Mouse (Mus musculus): ENCODE measurements around the gene Fam172a. TPM values are rescaled to one million over a fixed set of nuclear protein-coding genes. Genes with fewer than 3 reads are reported as not detected.

Gene Fam172a
- polyA plus RNA-seq, 1 experiment from 2014 or later: 18.8 TPM

GRCm38 (mm10) chr13:77843017-77843654 is 141.3 kb downstream of the Fam172a start:
- Histone ChIP-seq H3K36me3 (ENCODE audit: control insufficient read depth, insufficient read depth, low read length) (no peaks in the 10 kb centered on the region), H3K27me3 (ENCODE audit: control insufficient read depth, insufficient read depth, low read length) (no peaks in the 10 kb centered on the region), H3K9me3 (replicated peaks; ENCODE audit: control insufficient read depth, low read length) (no peaks in the 10 kb centered on the region), H3K27ac (ENCODE audit: low read depth, low read length) (no peak overlapping the region), H3K9ac (ENCODE audit: low read depth, low read length) (no peak overlapping the region), H3K4me1 (ENCODE audit: control insufficient read depth, insufficient read depth, low read length) (no peaks in the 10 kb centered on the region), H3K4me3 (ENCODE audit: low read depth, low read length) (no peak overlapping the region), H3K4me2 (no peak overlapping the region)
- WGBS (ENCODE audit: insufficient replicate concordance): 71% methylated on average over 2 of the region's 2 CpGs
- no peak for ATAC-seq (replicated peaks; ENCODE audit: insufficient number of reproducible peaks, low FRiP score, low TSS enrichment)

- Histone ChIP-seq H3K36me3 (ENCODE audit: control insufficient read depth, insufficient read depth, low read length) (no peaks in the 10 kb centered on the region), H3K4me2 (no peak overlapping the region), H3K27ac (ENCODE audit: low read depth, low read length) (no peak overlapping the region), H3K4me3 (ENCODE audit: low read depth, low read length) (no peak overlapping the region), H3K27me3 (ENCODE audit: control insufficient read depth, insufficient read depth, low read length) (no peaks in the 10 kb centered on the region), H3K9ac (ENCODE audit: low read depth, low read length) (no peak overlapping the region), H3K9me3 (replicated peaks; ENCODE audit: control insufficient read depth, low read length) (no peaks in the 10 kb centered on the region), H3K4me1 (ENCODE audit: control insufficient read depth, insufficient read depth, low read length) (no peaks in the 10 kb centered on the region)
- ATAC-seq (replicated peaks; ENCODE audit: insufficient number of reproducible peaks, low FRiP score, low TSS enrichment): no peak
- WGBS (ENCODE audit: insufficient replicate concordance): 68% methylated on average over 4 of the region's 4 CpGs
Measured at GRCm38 (mm10) chr13:77848868-77849267, 147.0 kb downstream of the Fam172a start.

- Histone ChIP-seq H3K4me3 (ENCODE audit: low read depth, low read length) (no peak overlapping the region), H3K9ac (ENCODE audit: low read depth, low read length) (no peak overlapping the region), H3K4me2 (no peak overlapping the region), H3K27me3 (ENCODE audit: control insufficient read depth, insufficient read depth, low read length) (no peaks in the 10 kb centered on the region), H3K36me3 (ENCODE audit: control insufficient read depth, insufficient read depth, low read length) (no peaks in the 10 kb centered on the region), H3K27ac (ENCODE audit: low read depth, low read length) (no peak overlapping the region), H3K9me3 (replicated peaks; ENCODE audit: control insufficient read depth, low read length) (no peaks in the 10 kb centered on the region), H3K4me1 (ENCODE audit: control insufficient read depth, insufficient read depth, low read length) (no peaks in the 10 kb centered on the region)
- 88% methylated on average over 1 of the region's 1 CpGs for WGBS (ENCODE audit: insufficient replicate concordance)
- ATAC-seq (replicated peaks; ENCODE audit: insufficient number of reproducible peaks, low FRiP score, low TSS enrichment): no peak
Measured at GRCm38 (mm10) chr13:77864804-77865203, 163.0 kb downstream of the Fam172a start.

- WGBS (ENCODE audit: insufficient replicate concordance): 42% methylated on average over 2 of the region's 2 CpGs
- H3K4me1 ChIP-seq (ENCODE audit: control insufficient read depth, insufficient read depth, low read length): no peaks in the 10 kb centered on the region
Measured at GRCm38 (mm10) chr13:77868314-77868713, 166.5 kb downstream of the Fam172a start.

GRCm38 (mm10) chr13:77878120-77878519 is 176.3 kb downstream of the Fam172a start:
- Histone ChIP-seq H3K4me2 (no peak overlapping the region), H3K4me1 (ENCODE audit: control insufficient read depth, insufficient read depth, low read length) (no peaks in the 10 kb centered on the region), H3K9ac (ENCODE audit: low read depth, low read length) (no peak overlapping the region), H3K36me3 (ENCODE audit: control insufficient read depth, insufficient read depth, low read length) (no peaks in the 10 kb centered on the region), H3K27ac (ENCODE audit: low read depth, low read length) (no peak overlapping the region), H3K27me3 (ENCODE audit: control insufficient read depth, insufficient read depth, low read length) (no peaks in the 10 kb centered on the region), H3K4me3 (ENCODE audit: low read depth, low read length) (no peak overlapping the region), H3K9me3 (replicated peaks; ENCODE audit: control insufficient read depth, low read length) (no peaks in the 10 kb centered on the region)
- WGBS (ENCODE audit: insufficient replicate concordance): 83% methylated on average over 4 of the region's 4 CpGs
- ATAC-seq (replicated peaks; ENCODE audit: insufficient number of reproducible peaks, low FRiP score, low TSS enrichment): no peak

More at GRCm38 (mm10) chr13:77868314-77868713, 166.5 kb downstream of the Fam172a start:
- no peaks in the 10 kb centered on the region for H3K27me3 ChIP-seq (ENCODE audit: control insufficient read depth, insufficient read depth, low read length)
- H3K27ac ChIP-seq (ENCODE audit: low read depth, low read length): no peak overlapping the region
- no peaks in the 10 kb centered on the region for H3K9me3 ChIP-seq (replicated peaks; ENCODE audit: control insufficient read depth, low read length)
- no peaks in the 10 kb centered on the region for H3K36me3 ChIP-seq (ENCODE audit: control insufficient read depth, insufficient read depth, low read length)
- no peak for ATAC-seq (replicated peaks; ENCODE audit: insufficient number of reproducible peaks, low FRiP score, low TSS enrichment)
- H3K4me2 ChIP-seq: no peak overlapping the region
- no peak overlapping the region for H3K9ac ChIP-seq (ENCODE audit: low read depth, low read length)
- H3K4me3 ChIP-seq (ENCODE audit: low read depth, low read length): no peak overlapping the region

- no peaks in the 10 kb centered on the region for H3K36me3 ChIP-seq (ENCODE audit: control insufficient read depth, insufficient read depth, low read length)
- no peak for ATAC-seq (replicated peaks; ENCODE audit: insufficient number of reproducible peaks, low FRiP score, low TSS enrichment)
- H3K4me1 ChIP-seq (ENCODE audit: control insufficient read depth, insufficient read depth, low read length): no peaks in the 10 kb centered on the region
- H3K4me3 ChIP-seq (ENCODE audit: low read depth, low read length): no peak overlapping the region
- H3K27me3 ChIP-seq (ENCODE audit: control insufficient read depth, insufficient read depth, low read length): no peaks in the 10 kb centered on the region
- no peak overlapping the region for H3K27ac ChIP-seq (ENCODE audit: low read depth, low read length)
- H3K4me2 ChIP-seq: no peak overlapping the region
- no peaks in the 10 kb centered on the region for H3K9me3 ChIP-seq (replicated peaks; ENCODE audit: control insufficient read depth, low read length)
- H3K9ac ChIP-seq (ENCODE audit: low read depth, low read length): no peak overlapping the region
- 83% methylated on average over 3 of the region's 3 CpGs for WGBS (ENCODE audit: insufficient replicate concordance)
Measured at GRCm38 (mm10) chr13:77878545-77878944, 176.7 kb downstream of the Fam172a start.

GRCm38 (mm10) chr13:77897619-77898018 is 195.8 kb downstream of the Fam172a start:
- Histone ChIP-seq H3K9me3 (replicated peaks; ENCODE audit: control insufficient read depth, low read length) (no peaks in the 10 kb centered on the region), H3K27me3 (ENCODE audit: control insufficient read depth, insufficient read depth, low read length) (no peaks in the 10 kb centered on the region), H3K27ac (ENCODE audit: low read depth, low read length) (no peak overlapping the region), H3K4me3 (ENCODE audit: low read depth, low read length) (no peak overlapping the region), H3K36me3 (ENCODE audit: control insufficient read depth, insufficient read depth, low read length) (no peaks in the 10 kb centered on the region), H3K4me1 (ENCODE audit: control insufficient read depth, insufficient read depth, low read length) (no peaks in the 10 kb centered on the region), H3K9ac (ENCODE audit: low read depth, low read length) (no peak overlapping the region), H3K4me2 (no peak overlapping the region)
- no peak for ATAC-seq (replicated peaks; ENCODE audit: insufficient number of reproducible peaks, low FRiP score, low TSS enrichment)
- WGBS (ENCODE audit: insufficient replicate concordance): 43% methylated on average over 2 of the region's 2 CpGs

- H3K27ac ChIP-seq (ENCODE audit: low read depth, low read length): no peak overlapping the region
- H3K4me2 ChIP-seq: no peak overlapping the region
- no peaks in the 10 kb centered on the region for H3K27me3 ChIP-seq (ENCODE audit: control insufficient read depth, insufficient read depth, low read length)
- ATAC-seq (replicated peaks; ENCODE audit: insufficient number of reproducible peaks, low FRiP score, low TSS enrichment): no peak
- H3K4me1 ChIP-seq (ENCODE audit: control insufficient read depth, insufficient read depth, low read length): no peaks in the 10 kb centered on the region
- no peaks in the 10 kb centered on the region for H3K36me3 ChIP-seq (ENCODE audit: control insufficient read depth, insufficient read depth, low read length)
- no peaks in the 10 kb centered on the region for H3K9me3 ChIP-seq (replicated peaks; ENCODE audit: control insufficient read depth, low read length)
- no peak overlapping the region for H3K9ac ChIP-seq (ENCODE audit: low read depth, low read length)
- WGBS (ENCODE audit: insufficient replicate concordance): 66% methylated on average over 6 of the region's 6 CpGs
- H3K4me3 ChIP-seq (ENCODE audit: low read depth, low read length): no peak overlapping the region
Measured at GRCm38 (mm10) chr13:77898066-77898796, 196.4 kb downstream of the Fam172a start.

GRCm38 (mm10) chr13:77899725-77900124 is 197.9 kb downstream of the Fam172a start:
- WGBS (ENCODE audit: insufficient replicate concordance): 50% methylated on average over 1 of the region's 1 CpGs
- H3K4me2 ChIP-seq: no peak overlapping the region
- H3K27me3 ChIP-seq (ENCODE audit: control insufficient read depth, insufficient read depth, low read length): no peaks in the 10 kb centered on the region
- H3K4me1 ChIP-seq (ENCODE audit: control insufficient read depth, insufficient read depth, low read length): no peaks in the 10 kb centered on the region
- H3K36me3 ChIP-seq (ENCODE audit: control insufficient read depth, insufficient read depth, low read length): no peaks in the 10 kb centered on the region
- ATAC-seq (replicated peaks; ENCODE audit: insufficient number of reproducible peaks, low FRiP score, low TSS enrichment): no peak
- no peak overlapping the region for H3K27ac ChIP-seq (ENCODE audit: low read depth, low read length)
- no peak overlapping the region for H3K9ac ChIP-seq (ENCODE audit: low read depth, low read length)
- no peak overlapping the region for H3K4me3 ChIP-seq (ENCODE audit: low read depth, low read length)
- no peaks in the 10 kb centered on the region for H3K9me3 ChIP-seq (replicated peaks; ENCODE audit: control insufficient read depth, low read length)

Measured in heart, embryonic 11.5 days (tissue).